Mouse (Mus musculus) ES-Bruce4 (cell line): Measurements from ENCODE around the gene Asic4. TPM values are rescaled to one million over a fixed set of nuclear protein-coding genes. Genes with fewer than 3 reads are reported as not detected.
A peak's percentile ranks its signal among the peaks of the same experiment; 100 is the strongest.

Experiments
- H3K27ac ChIP-seq: 2 replicates; pipeline ENCODE4 v1.5.1; 2012; ENCODE audit warnings: low read length, inconsistent platforms; ENCODE audit not compliant: insufficient read depth
- H3K27me3 ChIP-seq: 2 replicates; pipeline ENCODE4 v1.6.1; 2012; ENCODE audit warnings: mild to moderate bottlenecking, low read length, inconsistent platforms; ENCODE audit not compliant: control insufficient read depth, poor library complexity, insufficient read depth, severe bottlenecking
- H3K36me3 ChIP-seq: 2 replicates; pipeline ENCODE4 v1.6.1; 2012; ENCODE audit warnings: inconsistent platforms, mild to moderate bottlenecking, low read length, moderate library complexity; ENCODE audit not compliant: control insufficient read depth, poor library complexity, insufficient read depth, severe bottlenecking
- H3K4me1 ChIP-seq: one replicate; pipeline ENCODE4 v1.8.1; 2011; ENCODE audit warnings: low read length; ENCODE audit not compliant: control insufficient read depth, insufficient read depth
- H3K4me3 ChIP-seq: 2 replicates; pipeline ENCODE4 v1.5.1; 2011; ENCODE audit warnings: low read depth, mild to moderate bottlenecking, low read length
- H3K9ac ChIP-seq: 2 replicates; pipeline ENCODE4 v1.6.1; 2012; ENCODE audit warnings: low read depth, mild to moderate bottlenecking, inconsistent platforms; ENCODE audit not compliant: poor library complexity, severe bottlenecking
- H3K9me3 ChIP-seq: replicated peaks from 2 replicates; pipeline ENCODE4 v1.6.1; 2012; ENCODE audit warnings: mild to moderate bottlenecking, low read length, inconsistent platforms; ENCODE audit not compliant: control insufficient read depth, poor library complexity, insufficient read depth, severe bottlenecking
- CTCF ChIP-seq: IDR thresholded peaks from one replicate; pipeline ENCODE4 v1.8.1; 2011; ENCODE audit warnings: low read depth, low read length
- EP300 ChIP-seq: IDR thresholded peaks from 2 replicates; pipeline ENCODE4 v1.6.1; 2011; ENCODE audit warnings: low read depth, low read length; ENCODE audit not compliant: insufficient read depth
- POLR2A ChIP-seq: IDR thresholded peaks from one replicate; pipeline ENCODE4 v1.8.1; 2011; ENCODE audit warnings: low read length; ENCODE audit not compliant: insufficient read depth
- polyA plus RNA-seq: library from polyadenylated mRNA; stranded (reverse); fragments of >200 nt; gene quantifications from 2 replicates; pipeline ENCODE4 v1.2.4, GENCODE M21; 2011; ENCODE audit warnings: low read depth; ENCODE audit not compliant: missing spikeins, insufficient read depth, insufficient read length

Gene Asic4
- polyA plus RNA-seq, 1 experiment, result not detected

- H3K9me3 ChIP-seq, result no peaks in the 10 kb centered on the region
- no peak within 1 kb of the TSS for H3K27ac ChIP-seq
- H3K36me3 ChIP-seq, result peaks cover 16% of the 10 kb centered on the region
- no peaks in the 10 kb centered on the region for H3K27me3 ChIP-seq
- TF ChIP-seq CTCF (no peak), EP300 (peak; percentile 55; the same call in 1 of the 2 replicates)
- peak within 1 kb of the TSS; percentile 89 for H3K9ac ChIP-seq
- H3K4me3 ChIP-seq, result peak within 1 kb of the TSS; percentile 82
- no peaks in the 10 kb centered on the region for H3K4me1 ChIP-seq
Measured at GRCm38 (mm10) chr1:75478916-75479634, 28.8 kb downstream of the Asic4 start, which contains the start of the genes Chpf and Tmem198. Chpf (minus strand) TSS chr1:75479307. Tmem198 (plus strand) TSS chr1:75479532.

- Histone ChIP-seq H3K9me3 (no peaks in the 10 kb centered on the region), H3K4me1 (no peaks in the 10 kb centered on the region), H3K27ac (no peak overlapping the region), H3K9ac (peak overlapping the region; percentile 19; the same call in 1 of the 2 replicates), H3K4me3 (peak overlapping the region; percentile 46), H3K27me3 (no peaks in the 10 kb centered on the region), H3K36me3 (peaks cover 13% of the 10 kb centered on the region)
- TF ChIP-seq POLR2A (no peak), CTCF (no peak), EP300 (no peak)
Measured at GRCm38 (mm10) chr1:75479635-75479989, 29.4 kb downstream of the Asic4 start.

GRCm38 (mm10) chr1:75480036-75480435 is 29.8 kb downstream of the Asic4 start:
- H3K9ac ChIP-seq, result peak overlapping the region; percentile 19; the same call in 1 of the 2 replicates
- TF ChIP-seq EP300 (no peak), POLR2A (no peak), CTCF (no peak)
- peaks cover 13% of the 10 kb centered on the region; the same call in 1 of the 2 replicates for H3K36me3 ChIP-seq
- no peaks in the 10 kb centered on the region for H3K9me3 ChIP-seq
- no peaks in the 10 kb centered on the region for H3K4me1 ChIP-seq
- no peak overlapping the region for H3K27ac ChIP-seq
- H3K4me3 ChIP-seq, result peak overlapping the region; percentile 46
- no peaks in the 10 kb centered on the region for H3K27me3 ChIP-seq

GRCm38 (mm10) chr1:75480735-75481134 is 30.5 kb downstream of the Asic4 start:
- Histone ChIP-seq H3K4me3 (no peak overlapping the region), H3K27me3 (peaks cover under 1% of the 10 kb centered on the region; the same call in 1 of the 2 replicates), H3K36me3 (peaks cover 7% of the 10 kb centered on the region; the same call in 1 of the 2 replicates), H3K27ac (no peak overlapping the region), H3K4me1 (no peaks in the 10 kb centered on the region), H3K9me3 (no peaks in the 10 kb centered on the region), H3K9ac (no peak overlapping the region)
- TF ChIP-seq EP300 (0 out of 2 replicates have a peak, but pooled peaks have one; percentile 20), POLR2A (no peak)

DNA sequence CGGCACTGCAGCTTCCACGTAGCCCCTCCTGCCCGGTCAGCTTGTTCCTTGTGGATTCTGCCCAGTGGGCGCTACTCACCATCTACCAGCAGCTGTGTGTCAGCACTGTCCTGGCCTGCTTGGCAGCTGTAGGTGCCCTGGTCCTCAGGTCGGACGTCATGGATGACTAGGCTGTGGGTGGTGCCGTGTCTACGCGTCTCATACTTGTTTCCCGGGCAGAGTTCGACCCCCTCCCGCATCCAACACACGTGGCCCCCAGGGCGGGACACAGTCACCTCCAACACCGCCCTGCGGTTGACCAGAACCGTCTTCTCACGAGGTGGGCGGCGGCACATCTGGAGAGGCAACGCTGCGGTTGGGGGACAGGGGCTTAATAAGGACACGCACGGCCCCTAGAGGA is 36.3 kb downstream of the Asic4 start:
- Histone ChIP-seq H3K9me3 (no peaks in the 10 kb centered on the region), H3K4me3 (peak overlapping the region; percentile 81), H3K27ac (no peak overlapping the region), H3K4me1 (no peaks in the 10 kb centered on the region), H3K36me3 (no peaks in the 10 kb centered on the region), H3K27me3 (peaks cover 3% of the 10 kb centered on the region; the same call in 1 of the 2 replicates), H3K9ac (no peak overlapping the region)
- TF ChIP-seq CTCF (no peak), EP300 (no peak), POLR2A (no peak)

GRCm38 (mm10) chr1:75487040-75487404 is 36.8 kb downstream of the Asic4 start:
- Histone ChIP-seq H3K4me3 (peak overlapping the region; percentile 81), H3K27me3 (peaks cover 3% of the 10 kb centered on the region; the same call in 1 of the 2 replicates), H3K36me3 (no peaks in the 10 kb centered on the region), H3K9ac (peak overlapping the region; percentile 50), H3K27ac (no peak overlapping the region), H3K9me3 (no peaks in the 10 kb centered on the region), H3K4me1 (no peaks in the 10 kb centered on the region)
- TF ChIP-seq POLR2A (no peak), CTCF (no peak), EP300 (no peak)
